Mouse (Mus musculus): Measurements from ENCODE around the gene Grk1.
A peak's percentile ranks its signal among the peaks of the same experiment; 100 is the strongest.

Grk1 gene

GRCm38 (mm10) chr8:13404666-13405131 lies at the start of gene Grk1:
Grk1 (plus strand) TSS chr8:13405081.
- no peak for DNase-seq (ENCODE audit: low spot score in 2 of 2)

DNA sequence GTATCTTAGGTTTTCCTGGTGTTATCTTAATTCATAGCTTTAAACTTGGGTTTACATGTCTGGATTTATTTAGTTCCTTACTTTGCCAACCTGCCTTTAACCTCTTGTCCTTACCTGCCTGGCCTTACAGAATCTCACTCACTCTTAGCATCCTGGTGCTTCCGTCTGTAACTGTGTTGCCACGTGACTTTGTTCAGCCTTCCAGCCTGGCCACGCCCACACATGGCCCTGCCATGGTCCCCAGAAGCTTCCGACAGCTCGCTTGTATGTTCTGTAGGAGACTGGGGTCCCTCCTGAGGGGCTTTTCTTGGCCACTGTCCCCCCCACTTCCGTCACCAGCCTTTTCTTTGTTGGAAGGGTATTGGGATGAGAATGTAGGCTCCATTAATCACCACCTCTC lies 48.7 kb upstream of the Grk1 start:
- no peak for DNase-seq (ENCODE audit: low spot score in 2 of 2)

DNA sequence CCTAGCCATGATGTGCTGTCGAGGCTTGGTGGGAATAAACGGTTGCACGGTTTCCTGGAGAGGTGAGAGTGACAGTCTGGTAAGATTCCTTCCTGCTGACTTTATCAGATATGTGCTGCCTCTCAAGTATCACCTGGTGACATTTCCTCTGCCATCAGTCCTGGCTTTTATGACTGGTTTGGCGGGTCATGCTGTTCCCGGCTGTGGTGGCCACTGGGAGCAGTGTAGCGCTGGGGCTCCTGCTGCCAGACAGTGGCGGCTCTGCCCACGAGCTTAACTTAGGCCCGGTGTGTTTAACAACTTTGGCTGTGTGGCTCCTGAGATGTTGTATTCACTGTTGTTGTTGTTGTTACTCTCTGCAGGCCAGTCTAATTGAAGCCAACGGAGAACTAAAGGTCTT lies 48.2 kb upstream of the Grk1 start:
- DNase-seq (ENCODE audit: low spot score in 2 of 2): no peak

DNA sequence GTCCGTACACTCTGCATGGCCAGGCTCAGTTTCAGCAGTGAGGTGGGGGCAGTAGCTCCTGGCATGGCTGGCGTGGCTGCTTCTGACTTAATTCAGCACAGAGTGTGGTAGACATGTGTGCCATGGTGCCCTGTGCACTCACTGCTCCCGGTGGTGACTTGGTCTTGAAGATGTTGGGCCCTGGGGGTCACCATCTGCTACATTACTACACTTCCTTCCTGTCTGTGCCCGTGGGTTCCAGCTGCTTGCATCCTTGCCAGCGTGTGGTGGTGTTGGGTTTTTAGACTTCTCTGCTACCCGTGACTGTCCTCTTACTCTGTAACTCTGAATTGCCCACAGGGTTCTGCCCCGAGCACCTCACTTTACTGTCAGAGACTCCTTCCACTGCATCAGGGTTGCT lies 44.7 kb upstream of the Grk1 start:
- no peak for DNase-seq (ENCODE audit: low spot score in 2 of 2)

DNA sequence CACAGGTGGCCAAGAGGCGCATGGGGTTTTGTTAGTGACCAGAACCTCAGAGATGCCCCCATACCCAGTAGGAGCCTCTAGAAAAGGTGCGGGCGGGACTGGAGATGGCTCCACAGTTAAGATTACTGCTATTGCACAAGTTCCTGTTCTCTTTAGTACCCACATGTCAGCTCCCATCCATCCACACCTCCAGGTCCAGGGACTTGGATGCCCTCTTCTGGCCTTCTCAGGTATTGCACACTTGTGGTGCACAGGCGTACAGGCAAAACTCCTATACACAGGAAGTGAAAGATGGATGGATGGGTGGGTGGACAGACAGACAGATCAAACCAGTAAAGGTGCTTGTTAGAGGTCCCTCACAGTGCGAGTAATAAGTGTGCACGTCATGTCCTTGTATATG lies 43.0 kb upstream of the Grk1 start:
- peak; percentile 39 to 74 for DNase-seq (ENCODE audit: low spot score in 2 of 2)

- no peak for DNase-seq (ENCODE audit: low spot score in 2 of 2)
These were observed 31.7 kb upstream of the Grk1 start for GRCm38 (mm10) chr8:13373151-13373662.

DNA sequence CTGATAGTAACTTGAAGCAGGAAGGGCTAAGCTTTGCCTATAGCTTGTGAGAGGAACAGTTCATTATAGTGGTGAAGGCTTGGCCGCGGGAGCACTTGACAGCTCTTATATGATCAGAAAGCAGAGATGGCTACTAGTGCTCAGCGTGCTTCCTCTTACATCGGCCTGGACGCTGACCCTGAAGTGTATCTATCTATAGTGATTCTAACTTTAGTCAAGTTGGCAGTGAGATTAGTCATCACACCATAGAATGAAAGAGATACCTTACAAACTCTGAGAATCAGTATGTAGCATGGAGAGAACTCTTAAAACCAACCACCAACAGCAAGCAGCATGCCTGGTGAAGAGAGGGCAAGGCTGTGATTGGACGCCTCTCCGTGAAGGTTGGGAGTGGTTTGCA lies 23.3 kb upstream of the Grk1 start:
- no peak for DNase-seq (ENCODE audit: low spot score in 2 of 2)

DNA sequence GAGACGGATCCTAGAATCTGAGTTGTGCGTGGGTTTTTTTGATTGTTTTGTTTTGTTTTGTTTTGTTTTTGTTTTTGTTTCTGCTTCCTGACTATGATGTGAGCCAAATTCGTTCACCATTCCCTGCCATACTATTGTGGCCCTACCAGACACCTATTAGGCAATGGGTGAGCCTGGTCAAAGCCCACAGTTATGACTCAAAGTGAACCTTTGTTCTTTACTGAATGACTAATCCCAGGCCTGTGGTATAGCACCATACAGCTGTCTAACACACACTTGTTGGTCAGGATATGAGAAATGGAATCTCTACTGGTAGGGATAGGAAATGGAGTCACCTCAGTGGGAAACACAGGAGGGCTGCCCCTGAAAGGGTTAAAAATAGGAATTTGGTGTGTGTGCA lies 22.3 kb upstream of the Grk1 start:
- no peak for DNase-seq (ENCODE audit: low spot score in 2 of 2)

- DNase-seq (ENCODE audit: low spot score in 2 of 2): no peak
These were observed 21.9 kb upstream of the Grk1 start for GRCm38 (mm10) chr8:13382999-13383398.

DNA sequence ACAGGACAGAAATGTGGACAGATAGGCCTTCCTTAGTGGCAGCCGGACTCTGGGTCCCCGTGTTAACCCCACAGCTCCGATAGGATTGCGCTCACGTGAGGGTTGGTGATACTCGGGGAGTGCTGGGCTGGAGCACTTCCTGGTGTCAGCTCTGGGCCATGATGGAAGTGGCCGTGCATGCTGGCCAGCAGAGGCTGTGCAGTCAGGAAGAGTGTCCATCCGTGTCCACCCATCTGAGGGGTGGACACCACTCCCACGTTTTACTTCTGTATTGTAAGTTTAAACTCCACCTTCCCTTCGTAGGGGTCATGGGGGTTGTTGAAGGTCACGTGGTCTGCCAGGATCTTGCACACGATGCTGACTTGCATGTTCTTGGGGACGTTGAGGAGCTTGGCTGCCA lies 18.5 kb upstream of the Grk1 start:
- no peak for DNase-seq (ENCODE audit: low spot score in 2 of 2)

GRCm38 (mm10) chr8:13387728-13388127 lies 17.2 kb upstream of the Grk1 start:
- DNase-seq (ENCODE audit: low spot score in 2 of 2): no peak

GRCm38 (mm10) chr8:13388744-13389143 lies 16.1 kb upstream of the Grk1 start:
- no peak for DNase-seq (ENCODE audit: low spot score in 2 of 2)

DNA sequence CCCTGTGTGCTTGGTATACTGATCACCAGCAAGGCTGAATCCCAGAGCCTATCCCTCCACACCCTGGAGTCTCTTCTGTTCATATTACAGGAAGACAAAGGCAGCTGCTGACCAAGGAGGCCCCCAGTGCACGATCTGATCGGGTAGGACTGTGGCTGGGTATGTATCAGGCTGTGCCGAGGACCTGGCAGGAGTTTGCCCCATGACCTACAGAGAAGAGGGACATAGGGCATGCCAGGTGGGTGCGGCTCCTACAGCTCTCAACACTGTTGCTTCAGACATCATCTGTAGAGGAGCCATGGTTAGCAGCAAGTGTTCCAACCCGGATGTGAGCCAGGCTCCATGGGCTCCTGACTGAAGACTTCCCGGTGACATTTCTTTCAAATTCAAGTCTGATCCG lies 11.0 kb upstream of the Grk1 start:
- no peak for DNase-seq (ENCODE audit: low spot score in 2 of 2)

GRCm38 (mm10) chr8:13396725-13397124 lies 8.2 kb upstream of the Grk1 start, which contains the start of gene Atp4b:
Atp4b (minus strand) TSS chr8:13396825.
- DNase-seq (ENCODE audit: low spot score in 2 of 2): no peak

GRCm38 (mm10) chr8:13403517-13403916 lies 1.4 kb upstream of the Grk1 start:
- DNase-seq (ENCODE audit: low spot score in 2 of 2): no peak

GRCm38 (mm10) chr8:13406011-13406410 lies 1.1 kb downstream of the Grk1 start:
- no peak for DNase-seq (ENCODE audit: low spot score in 2 of 2)

DNA sequence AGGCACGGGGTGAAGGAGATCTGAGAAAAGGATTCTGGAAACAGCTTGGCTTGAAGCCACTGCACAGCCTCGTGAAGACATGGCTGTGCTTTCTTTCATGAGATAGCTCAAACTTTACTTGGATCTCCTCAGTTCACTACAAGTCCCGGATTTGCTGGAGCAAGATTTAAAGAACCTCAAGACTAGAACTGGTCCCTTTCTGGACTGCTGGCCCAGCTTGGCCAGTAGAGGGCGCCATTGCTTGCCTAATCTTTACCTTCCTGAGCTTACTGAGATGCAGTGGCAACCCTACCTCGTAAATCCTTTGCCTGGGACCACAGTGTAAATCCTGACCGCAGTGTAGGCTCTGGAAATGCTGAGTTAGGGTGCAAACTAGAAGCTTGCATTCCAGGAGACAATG lies 6.7 kb downstream of the Grk1 start:
- peak; percentile 48 to 83 for DNase-seq (ENCODE audit: low spot score in 2 of 2)

GRCm38 (mm10) chr8:13412891-13413558 lies 8.1 kb downstream of the Grk1 start:
- peak; percentile 26 to 74 for DNase-seq (ENCODE audit: low spot score in 2 of 2)

GRCm38 (mm10) chr8:13413823-13414390 lies 9.0 kb downstream of the Grk1 start:
- DNase-seq (ENCODE audit: low spot score in 2 of 2): no peak

GRCm38 (mm10) chr8:13415879-13416278 lies 11.0 kb downstream of the Grk1 start:
- DNase-seq (ENCODE audit: low spot score in 2 of 2): no peak

DNA sequence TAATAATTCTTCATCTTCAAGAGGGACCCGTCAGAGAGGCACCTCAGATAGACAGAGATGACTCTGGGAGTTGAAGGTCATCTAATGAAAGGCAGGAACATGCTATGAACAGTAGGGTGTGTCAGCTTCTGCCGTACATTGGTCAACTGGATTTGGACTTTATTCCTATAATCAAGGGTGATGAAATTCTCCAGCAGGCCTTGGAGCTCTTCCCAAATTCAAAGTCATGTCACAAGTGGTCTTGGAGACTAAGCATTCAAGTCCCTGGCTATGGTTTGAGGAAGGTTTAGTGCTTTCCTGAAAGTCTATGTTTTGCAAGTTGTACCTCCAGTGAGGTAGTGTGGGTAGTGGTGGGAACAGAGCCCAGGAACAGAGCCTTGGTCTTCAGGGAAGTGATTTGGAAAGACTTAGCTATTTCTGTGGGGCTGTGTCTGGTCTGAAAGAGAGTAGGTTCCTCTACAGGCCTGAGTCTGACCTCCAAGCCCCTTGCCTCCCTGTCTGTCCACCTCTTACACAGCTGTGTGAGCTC lies 14.3 kb downstream of the Grk1 start:
- DNase-seq (ENCODE audit: low spot score in 2 of 2): no peak

- no peak for DNase-seq (ENCODE audit: low spot score in 2 of 2)
These were observed 16.1 kb downstream of the Grk1 start for GRCm38 (mm10) chr8:13420970-13421369.

- no peak for DNase-seq (ENCODE audit: low spot score in 2 of 2)
These were observed 22.5 kb downstream of the Grk1 start for GRCm38 (mm10) chr8:13427351-13427750.

All from spleen, postnatal 4 days (tissue).